Mouse (Mus musculus): ENCODE data around the gene Raly. TPM values are rescaled to one million over a fixed set of nuclear protein-coding genes. Genes with fewer than 3 reads are reported as not detected.
"Not testable (repeated sequence)": the region's sequence is repeated elsewhere in the genome, so short reads cannot be mapped to it uniquely, and the experiment has no call there.

Gene Raly
- total RNA-seq, 2 experiments from 2014 or later: 188 to 189 TPM

DNA sequence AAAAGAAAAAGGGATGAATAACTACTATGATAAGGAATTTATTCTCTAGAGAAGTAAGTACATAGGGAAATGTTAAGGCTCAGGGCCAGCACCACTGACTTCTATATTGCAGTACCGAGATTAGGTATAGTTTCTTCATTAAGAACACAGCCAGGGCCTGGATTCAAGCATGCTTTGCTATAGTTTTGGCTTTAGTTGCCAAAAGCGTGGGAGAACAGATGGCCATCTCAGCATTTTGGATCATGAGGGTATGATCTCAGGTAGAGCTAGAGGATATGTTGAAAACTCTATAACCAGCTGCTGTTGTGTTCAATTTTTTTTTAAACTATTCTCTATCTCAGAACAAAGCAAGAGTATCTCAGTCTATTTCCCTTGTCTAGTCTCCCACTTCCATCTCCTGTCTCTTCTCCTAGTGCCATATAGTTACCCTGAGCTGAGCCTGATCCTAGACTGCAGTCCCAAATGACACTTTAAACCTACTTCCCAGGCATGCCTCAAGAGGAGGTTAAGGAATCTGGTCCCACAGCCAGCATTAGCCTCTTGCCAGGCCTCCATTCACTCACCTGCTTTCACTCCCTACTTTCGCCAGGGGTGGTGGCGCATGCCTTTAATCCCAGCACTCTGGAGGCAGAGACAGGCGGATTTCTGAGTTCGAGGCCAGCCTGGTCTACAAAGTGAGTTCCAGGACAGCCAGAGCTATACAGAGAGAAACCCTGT lies 43.4 kb downstream of the Raly start:
- DNase-seq (ENCODE audit: low spot score in 2 of 2): no peak

DNA sequence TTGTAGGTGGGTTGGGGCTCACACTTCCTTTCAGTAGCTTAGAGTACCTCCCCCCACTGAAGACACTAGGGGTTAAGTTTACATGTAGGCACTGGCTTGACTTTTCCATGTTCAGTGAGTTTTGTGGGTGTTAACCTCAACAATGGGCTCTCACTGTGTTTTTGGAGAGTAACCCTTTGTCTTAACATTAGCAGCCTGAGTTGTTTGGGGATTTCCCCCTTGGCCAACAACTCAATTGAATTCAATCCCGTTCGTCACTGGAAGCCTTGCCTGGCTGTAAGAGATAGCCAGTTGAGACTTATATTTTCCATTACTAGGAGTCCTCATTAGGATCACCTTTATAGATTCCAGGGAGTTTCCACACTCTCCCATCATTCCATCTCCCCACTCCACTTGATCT lies 45.6 kb downstream of the Raly start:
- DNase-seq (ENCODE audit: low spot score in 2 of 2): no peak

DNA sequence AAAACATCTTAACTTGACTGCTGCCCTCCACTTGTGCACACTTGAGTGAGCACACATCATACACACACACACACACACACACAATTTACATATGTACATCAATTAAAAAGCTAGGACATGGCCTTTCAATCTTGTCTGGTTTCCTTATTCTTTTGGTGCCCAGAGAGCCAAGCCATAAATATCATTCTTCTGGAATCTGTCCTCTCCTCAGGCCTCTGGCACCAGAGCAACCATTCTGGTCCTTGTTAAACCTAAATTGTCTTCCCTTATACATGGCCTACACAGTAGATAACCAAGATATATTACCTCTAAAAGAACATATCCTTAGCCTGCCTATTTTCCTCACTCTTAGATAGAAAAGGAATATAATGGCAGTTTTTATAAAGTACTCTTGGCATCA lies 57.2 kb downstream of the Raly start:
- DNase-seq (ENCODE audit: low spot score in 2 of 2): no peak

DNA sequence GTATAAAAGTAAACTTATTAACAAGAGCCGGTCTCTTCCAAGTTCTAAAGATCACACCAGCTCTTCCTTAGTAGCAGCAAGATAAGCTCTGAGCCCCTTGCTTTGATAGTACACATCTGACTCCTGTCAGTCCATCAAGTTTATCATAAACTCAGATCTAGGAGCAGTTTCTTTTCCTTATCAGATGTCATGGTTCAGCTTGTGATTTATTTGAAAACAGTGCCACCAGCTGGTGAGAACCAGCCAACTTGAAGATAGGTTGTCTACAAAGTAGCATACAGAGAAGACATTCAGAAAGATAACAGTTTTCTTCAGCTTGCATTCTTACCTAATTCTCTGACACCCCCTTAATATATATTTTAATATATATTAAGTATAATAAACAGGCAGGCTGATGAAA lies 64.5 kb downstream of the Raly start:
- DNase-seq (ENCODE audit: low spot score in 2 of 2): peak in 1 of 2 experiments; percentile 47

DNA sequence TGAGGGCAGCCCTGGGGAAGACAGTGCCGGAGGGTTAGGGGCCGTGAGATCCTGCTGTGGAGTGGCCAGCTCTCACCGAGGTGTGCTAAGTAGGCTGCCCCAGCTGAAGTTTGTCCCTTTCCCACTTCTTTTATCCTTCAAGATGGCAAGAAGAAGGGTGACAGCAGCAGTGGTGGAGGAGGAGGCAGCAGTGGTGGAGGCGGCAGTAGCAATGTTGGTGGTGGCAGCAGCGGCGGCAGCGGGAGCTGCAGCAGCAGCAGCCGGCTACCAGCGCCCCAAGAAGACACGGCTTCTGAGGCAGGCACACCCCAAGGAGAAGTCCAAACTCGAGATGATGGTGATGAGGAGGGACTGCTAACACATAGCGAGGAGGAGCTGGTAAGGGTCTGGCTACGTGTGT lies 72.8 kb downstream of the Raly start:
- no peak for DNase-seq (ENCODE audit: low spot score in 2 of 2)

DNA sequence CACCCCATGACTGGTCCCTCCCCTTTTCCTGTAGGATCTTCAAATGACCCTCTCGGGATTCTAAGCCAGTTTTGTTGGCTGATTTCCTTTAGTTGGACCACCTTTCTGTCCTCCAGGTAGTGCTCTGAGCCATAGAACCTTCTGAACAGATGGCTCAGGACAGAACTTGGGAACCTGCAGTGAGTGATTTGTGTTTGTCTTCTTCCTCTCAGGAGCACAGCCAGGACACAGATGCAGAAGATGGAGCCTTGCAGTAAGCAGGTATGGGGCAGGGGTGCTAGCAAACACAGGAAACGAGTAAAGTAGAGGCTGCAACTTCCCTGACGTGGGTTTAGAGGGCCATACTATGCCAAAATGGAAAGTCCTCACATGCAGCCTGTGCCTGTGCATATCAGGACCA lies 74.8 kb downstream of the Raly start:
- DNase-seq (ENCODE audit: low spot score in 2 of 2): no peak

DNA sequence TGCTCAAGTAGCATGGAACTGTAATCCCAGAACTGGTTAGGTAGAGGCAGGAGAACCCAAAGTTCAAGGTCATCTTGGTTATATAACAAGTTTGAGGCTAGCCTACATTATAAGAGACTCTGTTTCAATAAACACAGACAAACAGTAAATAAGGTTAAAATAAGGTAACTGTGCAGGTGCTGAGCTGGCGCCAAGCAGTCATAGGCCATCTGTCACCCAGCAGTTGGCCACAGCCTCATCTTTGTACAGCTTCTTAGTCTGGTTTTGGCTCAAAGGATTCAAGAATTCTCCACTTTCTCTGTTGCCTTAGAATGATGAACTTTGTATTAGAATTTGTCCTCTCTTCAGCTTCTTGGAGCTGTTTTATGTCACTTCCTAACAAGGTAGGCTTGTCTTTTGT lies 77.2 kb downstream of the Raly start:
- DNase-seq (ENCODE audit: low spot score in 2 of 2): no peak

DNA sequence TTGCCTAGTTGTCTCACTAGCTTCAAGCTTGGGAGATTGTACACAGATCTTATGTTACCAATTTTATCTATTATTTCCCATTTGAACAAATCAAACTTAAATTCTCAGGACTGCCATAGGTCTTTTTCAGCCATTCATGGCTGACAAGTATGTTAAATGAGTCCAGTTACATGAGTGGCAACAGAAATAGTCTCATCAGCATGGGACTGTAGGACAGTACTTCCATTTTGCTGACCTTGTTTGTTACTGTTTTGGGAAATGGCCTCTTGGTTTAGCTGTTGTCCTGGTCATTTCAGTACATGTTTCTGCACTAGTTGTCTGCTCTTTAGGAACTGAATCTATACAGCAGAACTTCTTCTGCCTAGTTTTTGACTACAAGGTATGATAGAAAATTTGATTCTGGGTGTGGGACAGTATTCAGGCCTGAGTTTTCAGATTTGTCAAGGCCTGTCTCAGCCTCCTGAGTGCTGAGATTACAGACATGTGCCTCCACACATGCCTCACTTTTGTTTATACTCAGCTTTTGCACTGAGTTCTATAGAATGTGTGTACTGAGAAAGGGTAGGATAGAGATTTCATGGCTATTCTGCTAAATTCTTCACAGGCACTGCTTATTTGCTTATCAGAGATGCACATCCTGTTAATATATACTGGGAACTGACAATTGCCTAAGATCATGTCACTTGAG lies 79.2 kb downstream of the Raly start:
- DNase-seq (ENCODE audit: low spot score in 2 of 2): no peak

DNA sequence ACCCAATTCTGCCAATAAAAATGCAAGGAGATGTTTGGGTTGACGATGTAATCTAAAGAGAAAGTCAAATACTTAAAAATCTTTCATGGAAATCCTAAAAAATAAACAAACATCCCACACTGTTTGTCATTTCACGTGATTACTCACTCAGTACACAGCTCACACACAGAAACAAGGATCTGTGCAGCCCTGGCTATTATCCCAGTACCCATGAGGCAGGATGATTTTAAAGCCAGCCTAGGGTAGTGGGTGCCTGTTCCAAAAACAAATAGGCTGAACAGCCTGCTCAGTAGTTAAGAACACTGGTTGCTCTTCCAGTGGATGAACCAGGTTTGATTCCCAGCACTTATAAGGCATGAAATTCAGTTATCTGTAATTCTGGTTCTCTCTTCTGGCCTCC lies 85.7 kb downstream of the Raly start:
- no peak for DNase-seq (ENCODE audit: low spot score in 2 of 2)

DNA sequence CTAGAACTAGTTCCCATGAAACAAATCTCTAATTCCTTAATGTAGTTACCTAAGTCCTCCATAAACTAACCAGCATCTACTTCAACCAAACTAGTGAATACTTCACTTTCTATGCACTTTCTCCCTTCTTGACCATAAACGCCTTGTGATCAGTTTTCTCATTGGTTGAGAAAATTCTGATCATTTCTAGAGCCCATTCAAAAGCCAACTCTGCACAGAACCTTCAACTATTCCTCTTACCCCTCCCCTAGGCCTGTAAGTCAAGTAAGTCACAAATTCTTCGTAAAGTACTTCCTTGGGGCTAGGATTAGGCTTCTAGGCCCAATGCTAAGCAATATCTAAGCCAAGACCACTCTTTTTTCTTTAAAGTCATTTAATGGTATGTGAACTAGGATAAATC lies 100.7 kb downstream of the Raly start:
- DNase-seq (ENCODE audit: low spot score in 2 of 2): no peak

DNA sequence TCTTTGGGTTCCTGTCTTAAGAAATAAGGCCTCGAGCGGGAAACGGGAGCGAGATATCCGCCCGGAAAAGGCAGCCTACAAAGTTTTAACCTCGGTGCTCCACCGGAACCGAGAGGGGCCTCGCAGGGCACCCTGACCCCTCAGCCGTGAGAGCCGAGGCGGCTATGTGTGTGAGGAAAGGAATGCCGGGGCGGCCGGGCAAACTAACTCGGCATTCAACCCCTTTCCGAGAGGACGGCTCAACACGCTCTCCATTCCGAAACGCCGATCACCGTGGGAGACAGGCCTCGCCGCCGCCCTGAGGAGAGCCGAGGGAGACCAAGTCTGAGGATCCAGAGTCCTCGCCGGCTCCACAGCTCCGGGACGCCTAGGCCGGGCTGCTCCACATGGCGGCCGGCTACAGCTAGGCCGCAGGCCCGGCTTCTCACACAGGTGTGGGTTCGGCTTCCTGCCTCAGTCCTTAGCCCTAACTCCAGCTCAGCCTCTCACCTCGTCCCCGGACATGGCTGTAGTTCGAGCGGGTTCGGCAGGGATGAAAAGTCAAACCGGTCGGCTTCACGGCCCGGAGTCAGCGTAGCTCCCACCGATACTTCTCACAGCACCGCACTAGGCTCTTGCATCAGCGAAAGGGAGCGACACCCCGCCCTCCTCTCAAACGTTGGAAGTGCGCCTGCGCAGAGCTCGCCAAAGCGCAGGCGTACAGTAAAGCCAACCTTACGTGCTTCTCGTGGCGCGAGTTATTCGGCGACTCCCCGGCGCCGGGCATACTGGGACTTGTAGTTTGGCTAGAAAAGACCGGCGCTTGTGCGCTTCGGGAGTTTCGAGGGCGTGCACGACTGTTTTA lies 101.5 kb downstream of the Raly start, which contains the start of gene Eif2s2:
TSS of gene Eif2s2 (minus strand) at position 735 of the 844 bp plus-strand sequence.
- DNase-seq (ENCODE audit: low spot score in 2 of 2): peak; percentile 93 to 96

DNA sequence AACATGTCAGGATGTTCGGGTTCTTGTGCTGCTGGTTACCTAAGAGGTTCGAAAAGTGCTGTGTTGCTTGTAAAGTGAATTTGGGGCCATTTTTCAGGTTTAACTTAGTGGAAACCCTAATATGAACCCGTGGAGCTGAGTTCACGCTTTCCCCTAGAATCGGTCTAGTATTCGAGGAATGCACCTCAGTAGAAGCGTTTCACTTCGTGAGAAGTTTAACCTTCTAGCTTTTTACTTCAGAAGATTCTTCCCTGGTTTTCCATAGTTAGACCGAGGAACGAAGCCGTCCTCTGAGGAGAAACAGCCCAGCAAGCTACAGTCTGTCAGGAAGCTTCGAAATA lies 102.1 kb downstream of the Raly start:
- DNase-seq (ENCODE audit: low spot score in 2 of 2): no peak

DNA sequence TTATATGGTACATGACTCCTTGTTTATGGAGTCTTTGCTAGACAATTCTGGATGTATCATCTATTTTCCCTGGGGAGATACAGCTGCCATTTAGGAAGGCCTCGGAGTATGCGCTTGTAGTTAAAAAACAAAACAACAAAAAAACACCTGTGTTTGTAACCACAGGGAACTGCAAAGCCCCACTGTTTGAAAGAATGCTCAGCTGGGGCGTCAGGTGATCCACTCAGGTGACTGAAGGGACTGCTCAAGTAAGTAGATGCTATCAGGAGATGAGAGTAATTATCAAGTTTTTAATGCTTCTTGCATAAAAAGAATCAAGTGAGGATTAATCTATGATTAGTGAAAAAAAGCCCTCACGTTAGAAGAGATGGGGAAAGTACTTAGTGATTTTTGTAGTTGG lies 102.7 kb downstream of the Raly start:
- DNase-seq (ENCODE audit: low spot score in 2 of 2): no peak

DNA sequence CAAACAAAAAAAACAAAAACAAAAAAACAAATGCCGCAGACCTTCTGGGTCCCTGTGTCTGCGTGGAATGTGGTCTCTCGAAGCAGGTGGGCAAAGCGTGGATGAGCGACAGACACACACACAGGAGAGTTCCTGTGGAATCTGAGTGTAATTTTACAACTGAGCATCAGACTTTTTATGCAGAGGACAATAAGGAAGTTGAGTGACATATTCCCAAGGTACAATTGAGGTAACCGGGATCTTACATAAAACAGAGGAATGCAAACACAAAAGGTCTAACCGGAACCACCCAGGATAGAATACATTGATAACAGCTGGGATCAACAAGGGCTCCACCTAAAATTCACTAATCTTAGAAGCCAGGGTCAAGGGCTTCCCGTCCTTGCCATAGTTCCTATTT lies 108.1 kb downstream of the Raly start:
- not testable (repeated sequence) for DNase-seq (ENCODE audit: low spot score in 2 of 2)

DNA sequence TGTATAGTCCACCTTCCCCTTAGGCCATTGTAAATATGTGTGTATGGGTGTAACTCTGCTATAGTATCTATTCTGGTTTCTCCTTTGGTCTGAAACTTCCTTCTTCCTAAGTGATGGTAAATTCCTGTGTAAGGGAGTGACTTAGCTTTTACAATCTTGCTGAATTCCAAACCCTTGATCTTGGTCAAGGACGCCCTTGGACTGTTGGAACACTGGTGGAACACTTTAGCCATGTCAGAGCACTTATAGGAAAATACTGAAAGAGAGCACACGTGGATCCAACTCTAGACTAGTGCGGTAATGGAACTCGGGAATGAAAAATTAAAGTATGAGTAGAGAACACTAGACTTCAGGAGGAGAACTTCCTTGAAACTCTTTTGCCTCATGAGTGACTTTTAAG lies 108.5 kb downstream of the Raly start:
- DNase-seq (ENCODE audit: low spot score in 2 of 2): not testable (repeated sequence)

DNA sequence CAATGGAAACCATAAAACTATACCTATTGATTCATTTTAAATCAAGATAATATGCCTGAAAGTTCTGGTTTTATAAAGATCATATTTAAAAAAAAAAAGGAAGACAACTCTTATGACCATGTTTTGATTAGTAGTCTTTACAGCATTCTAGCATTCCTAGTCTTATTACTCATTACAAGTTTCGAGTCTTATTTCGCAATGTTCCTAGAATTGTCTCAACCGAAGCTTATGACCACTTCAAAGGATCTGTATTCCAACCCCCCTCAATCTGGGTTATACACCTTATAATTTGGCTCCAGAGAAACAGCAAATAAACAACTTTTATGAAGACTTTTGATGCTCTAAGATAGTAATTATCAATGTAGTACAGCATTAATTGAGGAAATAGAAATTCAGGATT lies 111.2 kb downstream of the Raly start:
- no peak for DNase-seq (ENCODE audit: low spot score in 2 of 2)

DNA sequence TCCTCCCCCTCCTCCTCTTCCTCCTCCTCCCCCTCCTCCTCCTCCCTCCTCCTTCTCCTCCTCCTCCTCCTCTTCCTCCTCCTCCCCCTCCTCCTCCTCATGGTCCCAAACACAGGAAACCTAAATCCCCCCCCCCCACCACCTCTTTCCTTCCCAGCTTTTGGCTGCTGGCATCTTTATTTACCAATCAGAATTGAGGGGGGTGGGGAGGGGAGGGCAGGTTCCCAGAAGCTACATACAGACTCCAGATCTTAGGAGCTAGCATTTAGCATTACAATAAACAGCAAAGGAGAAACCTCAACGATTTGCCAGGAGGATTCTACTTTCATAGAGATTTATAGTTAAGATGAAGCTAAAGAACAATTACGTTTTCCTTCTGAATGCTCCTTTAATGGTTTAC lies 114.9 kb downstream of the Raly start:
- no peak for DNase-seq (ENCODE audit: low spot score in 2 of 2)

DNA sequence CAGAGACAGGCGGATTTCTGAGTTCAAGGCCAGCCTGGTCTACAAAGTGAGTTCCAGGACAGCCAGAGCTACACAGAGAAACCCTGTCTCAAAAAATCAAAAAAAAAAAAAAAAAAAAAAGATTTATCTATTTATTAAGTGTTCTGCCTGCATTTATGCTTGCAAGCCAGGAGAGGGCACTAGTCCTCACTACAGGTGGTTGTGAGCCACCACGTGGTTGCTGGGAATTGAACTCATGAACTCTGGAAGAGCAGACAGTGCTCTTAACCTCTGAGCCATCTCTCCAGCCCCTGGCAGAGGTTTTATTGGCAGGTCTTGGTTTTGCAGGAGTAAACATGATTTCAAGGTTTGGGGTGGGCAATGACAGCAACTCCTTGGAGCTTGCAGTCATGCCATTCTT lies 117.3 kb downstream of the Raly start:
- not testable (repeated sequence) for DNase-seq (ENCODE audit: low spot score in 2 of 2)

DNA sequence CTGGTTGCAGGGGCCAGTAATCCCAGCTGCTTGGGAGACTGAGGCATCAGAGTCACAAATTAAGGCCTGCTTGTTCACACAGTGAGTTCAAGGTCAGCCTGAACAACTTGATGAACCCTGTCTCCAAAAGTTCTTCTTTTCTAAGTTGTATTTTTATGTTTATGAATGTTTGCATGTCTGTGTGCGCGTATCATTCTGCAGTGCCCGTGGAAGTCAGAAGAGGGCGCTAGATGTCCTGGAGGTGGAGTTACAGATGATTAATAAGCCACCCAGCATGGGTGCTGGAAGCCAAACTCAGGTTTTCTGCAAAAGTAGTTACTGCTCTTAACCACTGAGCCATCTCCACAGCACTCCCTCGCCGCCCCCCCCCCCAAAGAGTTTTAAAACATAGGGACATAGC lies 118.9 kb downstream of the Raly start:
- no peak for DNase-seq (ENCODE audit: low spot score in 2 of 2)

DNA sequence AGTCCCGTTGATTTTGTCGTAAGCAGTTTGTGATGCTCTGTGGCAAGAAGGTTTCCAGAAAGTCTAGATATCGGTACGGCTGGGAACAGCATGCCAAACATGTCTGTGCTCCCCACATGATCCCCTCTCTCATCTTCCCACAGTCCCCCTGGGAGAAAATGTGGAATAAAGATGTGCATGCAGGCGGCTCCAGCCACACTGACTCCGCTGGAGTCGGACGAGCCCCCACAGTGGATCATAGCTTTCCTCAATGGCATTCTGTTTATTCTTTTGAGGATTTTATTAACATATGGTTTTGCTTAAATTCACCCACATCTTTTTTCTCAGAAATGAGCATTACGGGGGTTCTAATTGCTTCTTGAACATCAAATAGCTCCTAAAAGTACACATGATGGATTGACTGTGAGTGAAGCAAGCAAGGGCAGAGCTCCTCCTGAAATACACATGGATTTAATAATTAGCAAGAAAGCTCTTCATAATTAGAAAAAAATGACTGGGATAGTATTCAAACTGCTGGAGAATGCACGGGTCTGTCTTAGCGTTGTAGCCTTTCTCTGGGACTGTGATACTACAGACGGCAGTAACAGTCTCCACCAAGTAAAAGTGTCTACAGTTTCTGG lies 125.1 kb downstream of the Raly start:
- no peak for DNase-seq (ENCODE audit: low spot score in 2 of 2)

DNA sequence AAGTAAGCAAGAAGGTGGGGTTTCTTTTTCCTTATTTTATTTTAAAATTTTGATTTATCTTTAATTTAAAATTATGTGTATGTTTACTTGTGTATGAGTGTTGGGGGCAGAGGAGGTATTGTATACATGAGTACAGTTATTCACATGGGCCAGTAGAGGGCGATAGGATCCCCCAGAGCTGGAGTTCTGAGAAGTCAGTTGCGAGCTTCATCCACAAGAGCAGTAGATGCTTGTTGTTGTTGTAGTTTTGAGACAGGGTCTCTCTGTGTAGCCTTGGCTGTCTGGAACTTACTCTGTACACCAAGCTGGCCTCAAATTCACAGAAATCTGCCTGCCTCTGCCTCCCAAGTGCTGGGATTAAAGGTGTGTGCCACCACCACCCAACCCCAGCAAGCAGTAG lies 125.7 kb downstream of the Raly start:
- DNase-seq (ENCODE audit: low spot score in 2 of 2): no peak
